Mouse (Mus musculus): ENCODE measurements around the gene Scgb1b20. TPM values are rescaled to one million over a fixed set of nuclear protein-coding genes. Genes with fewer than 3 reads are reported as not detected.

The Scgb1b20 gene
- not detected in 2 replicates for polyA plus RNA-seq (2012; rRNA removed)

DNA sequence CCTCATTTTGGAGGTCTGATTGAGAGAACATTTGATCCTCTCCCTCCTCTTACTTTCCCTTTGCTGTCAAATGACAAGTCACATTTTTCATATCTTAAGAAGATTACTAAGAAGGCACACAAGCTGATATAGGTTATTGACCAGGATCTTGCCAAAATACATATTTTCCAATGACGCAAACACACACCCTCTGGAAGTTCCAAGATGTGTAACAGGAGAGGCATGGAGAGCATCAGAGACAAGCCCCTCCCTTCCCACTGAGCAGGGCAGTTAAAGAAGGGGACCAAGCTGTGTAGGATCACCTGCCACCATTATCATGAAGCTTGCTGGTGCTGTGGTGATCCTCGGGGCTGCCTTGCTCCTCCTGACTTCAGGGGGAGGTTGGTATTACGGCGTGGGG, at the start of gene Scgb1b20:
Scgb1b20 (plus strand) TSS at position 301 of the 400 bp plus-strand sequence.

GRCm38 (mm10) chr7:33366222-33366621, 6.8 kb upstream of the Scgb1b20 start, which contains the start of gene Scgb2b20:
TSS of gene Scgb2b20 (minus strand) at chr7:33366322.

Other genes starting within 250 kb of the Scgb1b20 start
- gene Scgb2b18, start 199.4 kb upstream of the Scgb1b20 start, polyA plus RNA-seq (2012; rRNA removed) = not detected in 2 replicates
- not detected in 2 replicates for gene Scgb1b18, start 187.7 kb upstream of the Scgb1b20 start, polyA plus RNA-seq (2012; rRNA removed)
- gene Scgb2b19, start 92.9 kb upstream of the Scgb1b20 start, polyA plus RNA-seq (2012; rRNA removed) = not detected in 2 replicates
- not detected in 2 replicates for gene Scgb1b19, start 85.9 kb upstream of the Scgb1b20 start, polyA plus RNA-seq (2012; rRNA removed)
- gene Scgb2b20, start 6.9 kb upstream of the Scgb1b20 start, polyA plus RNA-seq (2012; rRNA removed) = not detected in 2 replicates
- not detected in 2 replicates for gene Scgb2b21, start 147.2 kb downstream of the Scgb1b20 start, polyA plus RNA-seq (2012; rRNA removed)